Mouse (Mus musculus) hindbrain, embryonic 11.5 days (tissue): ENCODE data around the gene Ift140. TPM values are rescaled to one million over a fixed set of nuclear protein-coding genes. Genes with fewer than 3 reads are reported as not detected.

Experiments used
- ATAC-seq: fragments of 200-750 bp; cut with Nextera tagmentation; 2 replicates; pipeline ENCODE4 v1.8.0; 2017; ENCODE audit warnings: mild to moderate bottlenecking, moderate TSS enrichment, moderate library complexity; ENCODE audit not compliant: low FRiP score
- DNase-seq: peaks from one replicate; pipeline ENCODE4 v3.0.0-alpha.2; 2015; ENCODE audit warnings: low spot score
- H3K27ac ChIP-seq: fragments of 300-500 bp; sonication (generic); 2 replicates; pipeline ENCODE4 v1.5.1; 2014; ENCODE audit warnings: mild to moderate bottlenecking, low read depth, low read length
- H3K27me3 ChIP-seq: fragments of 300-500 bp; sonication (generic); 2 replicates; pipeline ENCODE4 v1.6.1; 2014; ENCODE audit warnings: mild to moderate bottlenecking, low read length, moderate library complexity, mixed read lengths; ENCODE audit not compliant: control insufficient read depth, insufficient read depth
- H3K36me3 ChIP-seq: fragments of 300-500 bp; sonication (generic); 2 replicates; pipeline ENCODE4 v1.6.1; 2014; ENCODE audit warnings: mild to moderate bottlenecking, low read length, moderate library complexity, mixed read lengths; ENCODE audit not compliant: control insufficient read depth, insufficient read depth
- H3K4me1 ChIP-seq: fragments of 300-500 bp; sonication (generic); replicated peaks from 2 replicates; pipeline ENCODE4 v1.6.1; 2014; ENCODE audit warnings: low read length, mixed read lengths; ENCODE audit not compliant: control insufficient read depth, insufficient read depth
- H3K4me2 ChIP-seq: fragments of 300-500 bp; sonication (generic); replicated peaks from 2 replicates; pipeline ENCODE4 v1.6.1; 2014; ENCODE audit warnings: mild to moderate bottlenecking, low read depth, low read length
- H3K4me3 ChIP-seq: fragments of 300-500 bp; sonication (generic); 2 replicates; pipeline ENCODE4 v1.5.1; 2014; ENCODE audit warnings: low read depth, low read length
- H3K9ac ChIP-seq: fragments of 300-500 bp; sonication (generic); 2 replicates; pipeline ENCODE4 v1.6.1; 2014; ENCODE audit warnings: low read depth, low read length
- H3K9me3 ChIP-seq: fragments of 300-500 bp; sonication (generic); 2 replicates; pipeline ENCODE4 v1.6.1; 2016; ENCODE audit warnings: low read length; ENCODE audit not compliant: control insufficient read depth
- WGBS: fragments of 180-500 bp; shearing (Covaris S2); extraction: QIAGEN DNeasy Blood & Tissue Kit; methylation state at CpG from one replicate; pipeline ENCODE4 v1.1.7; 2014; 5-methylcytosine and 5-hydroxymethylcytosine counted together
- polyA plus RNA-seq: library from polyadenylated mRNA; unstranded; fragments of >200 nt; fragmentation: Nextera tagmentation; extraction: Ambion mirVana; gene quantifications from 2 replicates; pipeline ENCODE4 v1.2.1, GENCODE M21; 2014

The Ift140 gene
- polyA plus RNA-seq, 1 experiment from 2014 or later: 15.9 TPM

- ATAC-seq (no peak), DNase-seq (no peak)
- H3K4me2 ChIP-seq: no peak overlapping the region
- no peak overlapping the region for H3K9ac ChIP-seq
- H3K27me3 ChIP-seq: no peaks in the 10 kb centered on the region
- H3K27ac ChIP-seq: no peak overlapping the region
- H3K4me3 ChIP-seq: no peak overlapping the region
- H3K4me1 ChIP-seq: no peaks in the 10 kb centered on the region
- H3K36me3 ChIP-seq: no peaks in the 10 kb centered on the region
- no peaks in the 10 kb centered on the region for H3K9me3 ChIP-seq
- 83% methylated on average over 9 of the region's 9 CpGs for WGBS
Measured at GRCm38 (mm10) chr17:25064351-25064750, 48.5 kb downstream of the Ift140 start.

GRCm38 (mm10) chr17:25065189-25065588, 49.3 kb downstream of the Ift140 start:
- no peak for DNase-seq
- 85% methylated on average over 3 of the region's 3 CpGs for WGBS
- H3K36me3 ChIP-seq: no peaks in the 10 kb centered on the region
- H3K4me3 ChIP-seq: no peak overlapping the region
- H3K4me2 ChIP-seq: no peak overlapping the region
- H3K27ac ChIP-seq: no peak overlapping the region
- no peak for ATAC-seq
- no peaks in the 10 kb centered on the region for H3K27me3 ChIP-seq
- no peaks in the 10 kb centered on the region for H3K9me3 ChIP-seq
- no peak overlapping the region for H3K9ac ChIP-seq
- no peaks in the 10 kb centered on the region for H3K4me1 ChIP-seq

- Histone ChIP-seq H3K9me3 (no peaks in the 10 kb centered on the region), H3K27me3 (no peaks in the 10 kb centered on the region), H3K9ac (no peak overlapping the region), H3K36me3 (no peaks in the 10 kb centered on the region), H3K4me3 (no peak overlapping the region), H3K27ac (no peak overlapping the region), H3K4me2 (no peak overlapping the region), H3K4me1 (no peaks in the 10 kb centered on the region)
- 96% methylated on average over 7 of the region's 7 CpGs for WGBS
- no peak for DNase-seq
- no peak for ATAC-seq
Measured at GRCm38 (mm10) chr17:25066595-25066994, 50.7 kb downstream of the Ift140 start.

- no peak for DNase-seq
- WGBS: 82% methylated on average over 8 of the region's 8 CpGs
- Histone ChIP-seq H3K27ac (no peak overlapping the region), H3K36me3 (no peaks in the 10 kb centered on the region), H3K4me1 (no peaks in the 10 kb centered on the region), H3K9me3 (no peaks in the 10 kb centered on the region), H3K4me3 (no peak overlapping the region), H3K27me3 (no peaks in the 10 kb centered on the region), H3K9ac (no peak overlapping the region), H3K4me2 (no peak overlapping the region)
- no peak for ATAC-seq
Measured at GRCm38 (mm10) chr17:25067442-25067851, 51.6 kb downstream of the Ift140 start.

- Histone ChIP-seq H3K4me2 (no peak overlapping the region), H3K9me3 (no peaks in the 10 kb centered on the region), H3K27ac (no peak overlapping the region), H3K36me3 (no peaks in the 10 kb centered on the region), H3K4me1 (no peaks in the 10 kb centered on the region), H3K9ac (no peak overlapping the region), H3K27me3 (no peaks in the 10 kb centered on the region), H3K4me3 (no peak overlapping the region)
- WGBS: 74% methylated on average over 2 of the region's 2 CpGs
- DNase-seq: no peak
- no peak for ATAC-seq
Measured at GRCm38 (mm10) chr17:25068690-25069089, 52.8 kb downstream of the Ift140 start.

- no peak overlapping the region for H3K9ac ChIP-seq
- DNase-seq (no peak), ATAC-seq (no peak)
- H3K4me1 ChIP-seq: no peaks in the 10 kb centered on the region
- H3K4me3 ChIP-seq: no peak overlapping the region
- H3K27me3 ChIP-seq: no peaks in the 10 kb centered on the region
- no peaks in the 10 kb centered on the region for H3K9me3 ChIP-seq
- WGBS: 91% methylated on average over 4 of the region's 4 CpGs
- H3K4me2 ChIP-seq: no peak overlapping the region
- no peak overlapping the region for H3K27ac ChIP-seq
- no peaks in the 10 kb centered on the region for H3K36me3 ChIP-seq
Measured at GRCm38 (mm10) chr17:25076906-25077305, 61.0 kb downstream of the Ift140 start.

- no peak overlapping the region for H3K27ac ChIP-seq
- no peak overlapping the region for H3K4me2 ChIP-seq
- H3K36me3 ChIP-seq: no peaks in the 10 kb centered on the region
- H3K4me1 ChIP-seq: no peaks in the 10 kb centered on the region
- no peak overlapping the region for H3K4me3 ChIP-seq
- H3K9me3 ChIP-seq: no peaks in the 10 kb centered on the region
- H3K27me3 ChIP-seq: no peaks in the 10 kb centered on the region
- WGBS: 86% methylated on average over 13 of the region's 13 CpGs
- DNase-seq (no peak), ATAC-seq (no peak)
- no peak overlapping the region for H3K9ac ChIP-seq
Measured at GRCm38 (mm10) chr17:25077771-25078372, 62.0 kb downstream of the Ift140 start.

- H3K4me2 ChIP-seq: no peak overlapping the region
- no peak overlapping the region for H3K27ac ChIP-seq
- no peaks in the 10 kb centered on the region for H3K36me3 ChIP-seq
- no peaks in the 10 kb centered on the region for H3K27me3 ChIP-seq
- ATAC-seq (no peak), DNase-seq (no peak)
- no peak overlapping the region for H3K9ac ChIP-seq
- 0 out of 2 replicates have a peak overlapping the region, but pooled peaks have one; percentile 2 for H3K4me3 ChIP-seq
- no peaks in the 10 kb centered on the region for H3K9me3 ChIP-seq
- no peaks in the 10 kb centered on the region for H3K4me1 ChIP-seq
- 98% methylated on average over 13 of the region's 13 CpGs for WGBS
Measured at GRCm38 (mm10) chr17:25080210-25080609, 64.3 kb downstream of the Ift140 start.

- H3K9ac ChIP-seq: no peak overlapping the region
- no peaks in the 10 kb centered on the region for H3K9me3 ChIP-seq
- H3K4me3 ChIP-seq: 0 out of 2 replicates have a peak overlapping the region, but pooled peaks have one; percentile 2
- 81% methylated on average over 11 of the region's 11 CpGs for WGBS
- H3K27me3 ChIP-seq: no peaks in the 10 kb centered on the region
- no peaks in the 10 kb centered on the region for H3K4me1 ChIP-seq
- no peak overlapping the region for H3K4me2 ChIP-seq
- H3K27ac ChIP-seq: peak overlapping the region; percentile 39; the same call in 1 of the 2 replicates
- no peaks in the 10 kb centered on the region for H3K36me3 ChIP-seq
- ATAC-seq (no peak), DNase-seq (peak; percentile 3)
Measured at GRCm38 (mm10) chr17:25080960-25081381, 65.1 kb downstream of the Ift140 start.
